Mouse (Mus musculus) adrenal gland (tissue): ENCODE measurements around the gene Epsti1.

Experiments used
- intact Hi-C: fragments of 180-260 bp; cut with DNase I; formaldehyde crosslinking; loops from one replicate; pipeline ENCODE4 v1.15.1; 2025

Gene Epsti1

GRCm38 (mm10) chr14:77921641-77922040, 17.6 kb downstream of the Epsti1 start:
- intact Hi-C loops, result no loop called here

GRCm38 (mm10) chr14:77923076-77923865, 19.2 kb downstream of the Epsti1 start:
- intact Hi-C loops, result no loop called here

- intact Hi-C loops, result loop anchor here (5.0 kb wide), 2 partner anchors 143 to 868 kb away; no protein-coding TSS in a partner anchor
Measured at GRCm38 (mm10) chr14:77925414-77925813, 21.4 kb downstream of the Epsti1 start.

- intact Hi-C loops, result loop anchor here (2.0 to 5.0 kb wide), 3 partner anchors 144 to 869 kb away; no protein-coding TSS in a partner anchor
Measured at GRCm38 (mm10) chr14:77926718-77927117, 22.7 kb downstream of the Epsti1 start.

- intact Hi-C loops, result loop anchor here (5.0 kb wide), 2 partner anchors 146 to 871 kb away; no protein-coding TSS in a partner anchor
Measured at GRCm38 (mm10) chr14:77928021-77928420, 24.0 kb downstream of the Epsti1 start.

GRCm38 (mm10) chr14:77928653-77929052, 24.6 kb downstream of the Epsti1 start:
- intact Hi-C loops, result loop anchor here (5.0 kb wide), 2 partner anchors 146 to 871 kb away; no protein-coding TSS in a partner anchor

GRCm38 (mm10) chr14:77929139-77929678, 25.2 kb downstream of the Epsti1 start:
- intact Hi-C loops, result loop anchor here (5.0 kb wide), 2 partner anchors 147 to 872 kb away; no protein-coding TSS in a partner anchor

GRCm38 (mm10) chr14:77932150-77933047, 28.4 kb downstream of the Epsti1 start:
- intact Hi-C loops, result no loop called here

GRCm38 (mm10) chr14:77933243-77933642, 29.2 kb downstream of the Epsti1 start:
- intact Hi-C loops, result no loop called here

GRCm38 (mm10) chr14:77934431-77934830, 30.4 kb downstream of the Epsti1 start:
- intact Hi-C loops, result no loop called here

GRCm38 (mm10) chr14:77941105-77941504, 37.1 kb downstream of the Epsti1 start:
- intact Hi-C loops, result no loop called here

GRCm38 (mm10) chr14:77942235-77942634, 38.2 kb downstream of the Epsti1 start:
- intact Hi-C loops, result no loop called here

GRCm38 (mm10) chr14:77942793-77943558, 38.9 kb downstream of the Epsti1 start:
- intact Hi-C loops, result no loop called here

GRCm38 (mm10) chr14:77961741-77962140, 57.7 kb downstream of the Epsti1 start:
- intact Hi-C loops, result no loop called here

- intact Hi-C loops, result no loop called here
Measured at GRCm38 (mm10) chr14:77963525-77963924, 59.5 kb downstream of the Epsti1 start.

- intact Hi-C loops, result no loop called here
Measured at GRCm38 (mm10) chr14:77971355-77971754, 67.3 kb downstream of the Epsti1 start.

GRCm38 (mm10) chr14:77974221-77974620, 70.2 kb downstream of the Epsti1 start:
- intact Hi-C loops, result no loop called here

- intact Hi-C loops, result no loop called here
Measured at GRCm38 (mm10) chr14:77975702-77976101, 71.7 kb downstream of the Epsti1 start.

GRCm38 (mm10) chr14:77981516-77981915, 77.5 kb downstream of the Epsti1 start:
- intact Hi-C loops, result no loop called here

- intact Hi-C loops, result no loop called here
Measured at GRCm38 (mm10) chr14:77997731-77998130, 93.7 kb downstream of the Epsti1 start.

- intact Hi-C loops, result no loop called here
Measured at GRCm38 (mm10) chr14:78004486-78004885, 100.4 kb downstream of the Epsti1 start.
